Mouse (Mus musculus) spleen, postnatal 14 days (tissue): ENCODE measurements around the gene Etfrf1.

Experiments
- DNase-seq, 2 experiments: peaks; one replicate each; pipeline ENCODE4 v3.0.0; 2021 to 2022; ENCODE audit warnings: low spot score in 2 of 2

The Etfrf1 gene

GRCm38 (mm10) chr6:145210816-145211338 is at the start of gene Etfrf1, which contains the start of gene Casc1:
Etfrf1 (plus strand) TSS chr6:145211134.
Casc1 (minus strand) TSS chr6:145211005.
- peak; percentile 90 to 93 for DNase-seq

GRCm38 (mm10) chr6:145171892-145172606 is 38.9 kb upstream of the Etfrf1 start:
- no peak for DNase-seq

GRCm38 (mm10) chr6:145173781-145174191 is 37.1 kb upstream of the Etfrf1 start:
- no peak for DNase-seq

- DNase-seq, result no peak
Observed at GRCm38 (mm10) chr6:145175571-145175981, 35.4 kb upstream of the Etfrf1 start.

GRCm38 (mm10) chr6:145176474-145176873 is 34.5 kb upstream of the Etfrf1 start:
- DNase-seq, result no peak

- DNase-seq, result peak; percentile 30 to 71
Observed at GRCm38 (mm10) chr6:145179665-145180064, 31.3 kb upstream of the Etfrf1 start.

GRCm38 (mm10) chr6:145182044-145182443 is 28.9 kb upstream of the Etfrf1 start:
- no peak for DNase-seq

- no peak for DNase-seq
Observed at GRCm38 (mm10) chr6:145186096-145186495, 24.8 kb upstream of the Etfrf1 start.

GRCm38 (mm10) chr6:145187093-145188088 is 23.5 kb upstream of the Etfrf1 start:
- DNase-seq, result no peak

GRCm38 (mm10) chr6:145193038-145193437 is 17.9 kb upstream of the Etfrf1 start:
- no peak for DNase-seq

- DNase-seq, result no peak
Observed at GRCm38 (mm10) chr6:145193446-145193845, 17.5 kb upstream of the Etfrf1 start.

- no peak for DNase-seq
Observed at GRCm38 (mm10) chr6:145197949-145198686, 12.8 kb upstream of the Etfrf1 start.

GRCm38 (mm10) chr6:145202432-145203125 is 8.4 kb upstream of the Etfrf1 start:
- no peak for DNase-seq

- no peak for DNase-seq
Observed at GRCm38 (mm10) chr6:145204440-145204839, 6.5 kb upstream of the Etfrf1 start.

- no peak for DNase-seq
Observed at GRCm38 (mm10) chr6:145205142-145205541, 5.8 kb upstream of the Etfrf1 start.

- no peak for DNase-seq
Observed at GRCm38 (mm10) chr6:145210056-145210680, 766 bp upstream of the Etfrf1 start.

- DNase-seq, result no peak
Observed at GRCm38 (mm10) chr6:145211376-145212305, 707 bp downstream of the Etfrf1 start.

- DNase-seq, result no peak
Observed at GRCm38 (mm10) chr6:145213916-145214315, 3.0 kb downstream of the Etfrf1 start.

GRCm38 (mm10) chr6:145215826-145216225 is 4.9 kb downstream of the Etfrf1 start:
- DNase-seq, result no peak
